Mouse (Mus musculus): ENCODE data around the gene Pld1.

DNA sequence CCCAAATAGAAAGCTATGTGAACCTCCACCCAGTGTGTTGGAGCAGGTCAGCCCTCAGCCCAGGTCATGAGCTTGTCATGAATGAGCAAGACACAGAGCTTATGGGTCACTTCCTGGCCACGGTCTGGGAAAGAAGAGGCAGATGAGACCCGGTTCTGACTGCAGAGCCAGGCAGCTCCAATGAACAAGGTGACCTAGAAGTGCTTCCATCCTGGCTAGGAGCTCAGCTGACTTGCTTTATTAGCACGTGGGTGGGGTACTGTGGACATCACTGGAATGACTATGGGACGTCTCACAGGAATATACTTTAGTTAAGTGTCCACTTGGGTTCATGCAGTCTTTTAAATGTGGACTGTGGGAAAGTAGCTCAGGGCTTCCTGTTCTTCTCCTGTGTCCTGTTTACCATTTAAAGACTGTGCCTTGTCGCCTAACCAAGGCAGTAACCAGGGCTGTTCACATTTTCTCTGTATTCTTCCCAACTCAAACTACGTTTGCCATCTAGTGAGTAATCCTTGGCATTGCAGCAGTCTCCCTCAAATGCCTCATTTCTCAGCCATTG is 169.0 kb downstream of the Pld1 start:
- no peak for TF ChIP-seq GATA1 (IDR thresholded peaks at IDR 0.05; ENCODE audit: borderline replicate concordance, low read length)
- TF ChIP-seq FLI1 (IDR thresholded peaks at IDR 0.05; ENCODE audit: low read length): no peak

Data from megakaryocyte, embryonic 14.5 days (primary cell).